Mouse (Mus musculus): ENCODE data around the gene E130208F15Rik. TPM values are rescaled to one million over a fixed set of nuclear protein-coding genes. Genes with fewer than 3 reads are reported as not detected.

Gene E130208F15Rik
- polyA plus RNA-seq, 1 experiment from 2014 or later: not detected

GRCm38 (mm10) chr7:30291215-30292131 is 30.1 kb upstream of the E130208F15Rik start, which contains the start of gene Clip3:
Gene Clip3 (plus strand): TSS chr7:30291728.
- no peaks in the 10 kb centered on the region for H3K9me3 ChIP-seq (ENCODE audit: low read depth, low read length)
- ATAC-seq (ENCODE audit: insufficient read depth): peak; percentile 80
- H3K4me2 ChIP-seq: peak within 1 kb of the TSS; percentile 68
- peak; percentile 86 for DNase-seq
- WGBS: 6% methylated on average over 35 of the region's 35 CpGs
- H3K36me3 ChIP-seq (ENCODE audit: insufficient read depth): peaks cover 13% of the 10 kb centered on the region; the same call in 1 of the 2 replicates
- H3K4me1 ChIP-seq (ENCODE audit: insufficient read depth): peaks cover 5% of the 10 kb centered on the region; the same call in 1 of the 2 replicates
- no peaks in the 10 kb centered on the region for H3K27me3 ChIP-seq (ENCODE audit: insufficient read depth, low read length)
- peak within 1 kb of the TSS; percentile 60 for H3K4me3 ChIP-seq (ENCODE audit: low read depth, low read length)
- H3K27ac ChIP-seq (ENCODE audit: low read depth): peak within 1 kb of the TSS; percentile 38
- peak within 1 kb of the TSS; percentile 70 for H3K9ac ChIP-seq
- no peak for TF ChIP-seq CTCF (IDR thresholded peaks at IDR 0.05; ENCODE audit: low read depth)

DNA sequence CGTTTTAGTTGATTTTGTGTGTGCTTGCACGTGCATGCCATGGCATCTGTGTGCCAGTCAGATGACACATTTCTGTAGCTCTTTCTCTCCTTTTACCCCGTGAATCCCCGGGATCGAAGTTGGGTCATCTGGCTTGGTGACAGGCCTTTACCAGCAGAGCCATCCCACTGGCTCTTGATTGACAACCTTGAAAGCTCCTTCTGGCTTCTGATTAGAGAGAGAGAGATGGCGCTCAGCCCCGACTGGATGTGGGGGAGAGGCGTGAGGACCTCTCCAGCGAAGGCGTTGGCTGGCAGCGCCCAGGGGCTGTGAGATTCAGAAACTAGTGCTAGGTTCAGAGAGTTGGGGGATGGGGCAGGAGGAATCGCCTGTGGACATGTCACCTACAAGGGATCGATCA is 27.7 kb upstream of the E130208F15Rik start:
- DNase-seq (no peak), ATAC-seq (ENCODE audit: insufficient read depth) (no peak)
- 81% methylated on average over 13 of the region's 13 CpGs for WGBS
- no peak overlapping the region for H3K9ac ChIP-seq
- H3K4me2 ChIP-seq: no peak overlapping the region
- no peaks in the 10 kb centered on the region for H3K27me3 ChIP-seq (ENCODE audit: insufficient read depth, low read length)
- peaks cover 34% of the 10 kb centered on the region for H3K36me3 ChIP-seq (ENCODE audit: insufficient read depth)
- no peak overlapping the region for H3K4me3 ChIP-seq (ENCODE audit: low read depth, low read length)
- peaks cover 5% of the 10 kb centered on the region; the same call in 1 of the 2 replicates for H3K4me1 ChIP-seq (ENCODE audit: insufficient read depth)
- no peaks in the 10 kb centered on the region for H3K9me3 ChIP-seq (ENCODE audit: low read depth, low read length)
- no peak overlapping the region for H3K27ac ChIP-seq (ENCODE audit: low read depth)
- TF ChIP-seq CTCF (IDR thresholded peaks at IDR 0.05; ENCODE audit: low read depth): no peak

- DNase-seq: no peak
- no peak for TF ChIP-seq CTCF (IDR thresholded peaks at IDR 0.05; ENCODE audit: low read depth)
- peaks cover 39% of the 10 kb centered on the region for H3K36me3 ChIP-seq (ENCODE audit: insufficient read depth)
These were observed 27.2 kb upstream of the E130208F15Rik start for GRCm38 (mm10) chr7:30294296-30294695.

DNA sequence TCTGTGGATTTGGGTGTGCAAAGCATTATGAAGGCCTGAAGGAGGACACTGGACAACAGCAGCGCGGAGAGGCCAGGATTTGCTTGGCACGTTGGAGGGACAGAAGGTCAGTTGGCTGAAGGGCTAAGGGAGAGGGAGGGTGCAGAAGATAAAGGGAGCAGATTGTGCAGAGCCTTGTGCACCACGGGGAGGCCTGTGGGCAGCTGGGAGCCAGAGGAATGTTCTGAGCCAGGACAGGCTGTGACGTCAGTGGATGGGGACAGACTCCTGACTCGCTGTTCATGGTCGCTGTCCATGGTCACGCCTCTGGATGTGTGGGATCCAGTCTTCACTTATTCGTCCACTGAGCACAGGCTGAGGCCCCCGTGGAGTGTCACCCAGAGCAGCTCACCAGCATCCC is 26.4 kb upstream of the E130208F15Rik start:
- DNase-seq (peak; percentile 57), ATAC-seq (ENCODE audit: insufficient read depth) (no peak)
- H3K36me3 ChIP-seq (ENCODE audit: insufficient read depth): peaks cover 46% of the 10 kb centered on the region
- no peak for TF ChIP-seq CTCF (IDR thresholded peaks at IDR 0.05; ENCODE audit: low read depth)
- no peak overlapping the region for H3K9ac ChIP-seq
- H3K9me3 ChIP-seq (ENCODE audit: low read depth, low read length): no peaks in the 10 kb centered on the region
- no peak overlapping the region for H3K27ac ChIP-seq (ENCODE audit: low read depth)
- WGBS: 58% methylated on average over 10 of the region's 10 CpGs
- no peaks in the 10 kb centered on the region for H3K27me3 ChIP-seq (ENCODE audit: insufficient read depth, low read length)
- H3K4me3 ChIP-seq (ENCODE audit: low read depth, low read length): no peak overlapping the region
- H3K4me2 ChIP-seq: no peak overlapping the region
- peaks cover 5% of the 10 kb centered on the region; the same call in 1 of the 2 replicates for H3K4me1 ChIP-seq (ENCODE audit: insufficient read depth)

More at GRCm38 (mm10) chr7:30294296-30294695, 27.2 kb upstream of the E130208F15Rik start:
- H3K27me3 ChIP-seq (ENCODE audit: insufficient read depth, low read length): no peaks in the 10 kb centered on the region
- H3K4me2 ChIP-seq: no peak overlapping the region
- WGBS: 79% methylated on average over 5 of the region's 5 CpGs
- no peak overlapping the region for H3K27ac ChIP-seq (ENCODE audit: low read depth)
- H3K9me3 ChIP-seq (ENCODE audit: low read depth, low read length): no peaks in the 10 kb centered on the region
- no peak overlapping the region for H3K4me3 ChIP-seq (ENCODE audit: low read depth, low read length)
- ATAC-seq (ENCODE audit: insufficient read depth): no peak
- peaks cover 5% of the 10 kb centered on the region; the same call in 1 of the 2 replicates for H3K4me1 ChIP-seq (ENCODE audit: insufficient read depth)
- H3K9ac ChIP-seq: no peak overlapping the region

DNA sequence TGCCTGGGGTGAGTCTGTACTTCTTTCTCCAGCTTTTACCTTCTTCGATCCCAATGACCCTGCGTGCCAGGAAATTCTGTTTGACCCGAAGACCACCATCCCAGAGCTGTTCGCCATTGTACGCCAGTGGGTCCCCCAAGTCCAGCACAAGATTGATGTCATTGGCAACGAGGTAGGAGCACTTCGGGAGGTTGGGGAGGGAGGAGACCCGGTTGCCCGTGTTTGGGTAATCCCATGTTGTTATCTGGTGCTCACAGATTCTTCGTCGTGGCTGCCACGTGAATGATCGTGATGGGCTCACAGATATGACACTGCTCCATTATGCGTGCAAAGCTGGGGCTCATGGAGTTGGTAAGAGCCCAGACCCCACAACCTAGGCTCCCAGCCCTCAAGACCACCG is 24.7 kb upstream of the E130208F15Rik start:
- TF ChIP-seq CTCF (IDR thresholded peaks at IDR 0.05; ENCODE audit: low read depth): no peak
- no peaks in the 10 kb centered on the region for H3K9me3 ChIP-seq (ENCODE audit: low read depth, low read length)
- H3K4me3 ChIP-seq (ENCODE audit: low read depth, low read length): no peak overlapping the region
- peaks cover 52% of the 10 kb centered on the region for H3K36me3 ChIP-seq (ENCODE audit: insufficient read depth)
- no peak overlapping the region for H3K9ac ChIP-seq
- H3K4me1 ChIP-seq (ENCODE audit: insufficient read depth): no peaks in the 10 kb centered on the region
- WGBS: 92% methylated on average over 15 of the region's 15 CpGs
- H3K4me2 ChIP-seq: no peak overlapping the region
- DNase-seq (no peak), ATAC-seq (ENCODE audit: insufficient read depth) (no peak)
- H3K27me3 ChIP-seq (ENCODE audit: insufficient read depth, low read length): no peaks in the 10 kb centered on the region
- H3K27ac ChIP-seq (ENCODE audit: low read depth): no peak overlapping the region

- Histone ChIP-seq H3K27me3 (ENCODE audit: insufficient read depth, low read length) (no peaks in the 10 kb centered on the region), H3K27ac (ENCODE audit: low read depth) (no peak overlapping the region), H3K9ac (no peak overlapping the region), H3K36me3 (ENCODE audit: insufficient read depth) (peaks cover 56% of the 10 kb centered on the region), H3K4me3 (ENCODE audit: low read depth, low read length) (no peak overlapping the region), H3K9me3 (ENCODE audit: low read depth, low read length) (no peaks in the 10 kb centered on the region), H3K4me1 (ENCODE audit: insufficient read depth) (no peaks in the 10 kb centered on the region), H3K4me2 (no peak overlapping the region)
- DNase-seq (no peak), ATAC-seq (ENCODE audit: insufficient read depth) (no peak)
- 77% methylated on average over 16 of the region's 16 CpGs for WGBS
- no peak for TF ChIP-seq CTCF (IDR thresholded peaks at IDR 0.05; ENCODE audit: low read depth)
These were observed 24.3 kb upstream of the E130208F15Rik start for GRCm38 (mm10) chr7:30297266-30297665.

DNA sequence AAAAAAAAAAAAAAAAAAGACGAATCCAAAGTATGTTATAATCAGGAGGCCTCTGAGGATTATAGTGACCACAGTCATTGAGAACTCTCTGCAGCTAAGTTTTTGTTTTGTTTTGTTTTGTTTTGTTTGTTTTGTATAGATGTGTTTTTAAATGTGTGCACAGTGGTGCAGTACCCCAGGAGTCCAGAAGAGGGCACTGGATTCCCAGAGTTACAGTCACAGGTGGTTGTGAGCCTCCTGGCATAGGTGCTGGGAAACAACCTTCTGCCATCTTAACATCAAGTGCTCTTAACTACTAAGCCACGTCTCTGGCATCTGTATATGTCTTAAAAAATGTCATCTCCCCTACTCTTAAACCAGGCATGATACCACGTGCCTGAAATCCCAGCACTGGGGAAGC is 20.6 kb upstream of the E130208F15Rik start:
- Histone ChIP-seq H3K27me3 (ENCODE audit: insufficient read depth, low read length) (no peaks in the 10 kb centered on the region), H3K36me3 (ENCODE audit: insufficient read depth) (peaks cover 67% of the 10 kb centered on the region), H3K27ac (ENCODE audit: low read depth) (no peak overlapping the region), H3K4me1 (ENCODE audit: insufficient read depth) (no peaks in the 10 kb centered on the region), H3K4me3 (ENCODE audit: low read depth, low read length) (no peak overlapping the region), H3K9me3 (ENCODE audit: low read depth, low read length) (no peaks in the 10 kb centered on the region), H3K4me2 (no peak overlapping the region), H3K9ac (no peak overlapping the region)
- DNase-seq (peak; percentile 64), ATAC-seq (ENCODE audit: insufficient read depth) (no peak)
- TF ChIP-seq CTCF (IDR thresholded peaks at IDR 0.05; ENCODE audit: low read depth): peak; percentile 70
- 53% methylated on average over 3 of the region's 3 CpGs for WGBS
